Mouse (Mus musculus) neural tube, embryonic 15.5 days (tissue): ENCODE measurements around the gene Vps26a. TPM values are rescaled to one million over a fixed set of nuclear protein-coding genes. Genes with fewer than 3 reads are reported as not detected.
A peak's percentile ranks its signal among the peaks of the same experiment; 100 is the strongest.

Experiments used
- ATAC-seq: fragments of 200-750 bp; cut with Nextera tagmentation; 2 replicates; pipeline ENCODE4 v1.8.0; 2017; ENCODE audit warnings: mild to moderate bottlenecking, moderate TSS enrichment, moderate library complexity; ENCODE audit not compliant: low FRiP score
- H3K27ac ChIP-seq: fragments of 300-500 bp; sonication (generic); replicated peaks from 2 replicates; pipeline ENCODE4 v1.5.1; 2015; ENCODE audit warnings: mild to moderate bottlenecking, inconsistent platforms
- H3K27me3 ChIP-seq: fragments of 300-500 bp; sonication (generic); replicated peaks from 2 replicates; pipeline ENCODE4 v1.6.1; 2015; ENCODE audit warnings: inconsistent platforms
- H3K36me3 ChIP-seq: fragments of 300-500 bp; sonication (generic); 2 replicates; pipeline ENCODE4 v1.6.1; 2015; ENCODE audit warnings: inconsistent platforms
- H3K4me1 ChIP-seq: fragments of 300-500 bp; sonication (generic); 2 replicates; pipeline ENCODE4 v1.6.1; 2015; ENCODE audit warnings: inconsistent platforms
- H3K4me2 ChIP-seq: fragments of 300-500 bp; sonication (generic); 2 replicates; pipeline ENCODE4 v1.6.1; 2015; ENCODE audit warnings: inconsistent platforms, mild to moderate bottlenecking, moderate library complexity
- H3K4me3 ChIP-seq: fragments of 300-500 bp; sonication (generic); replicated peaks from 2 replicates; pipeline ENCODE4 v1.5.1; 2015; ENCODE audit warnings: mild to moderate bottlenecking, inconsistent platforms
- H3K9ac ChIP-seq: fragments of 300-500 bp; sonication (generic); replicated peaks from 2 replicates; pipeline ENCODE4 v1.6.1; 2015; ENCODE audit warnings: mild to moderate bottlenecking, inconsistent platforms
- H3K9me3 ChIP-seq: fragments of 300-500 bp; sonication (generic); replicated peaks from 2 replicates; pipeline ENCODE4 v1.6.1; 2016; ENCODE audit warnings: inconsistent platforms
- WGBS: fragments of 180-500 bp; shearing (Covaris S2); methylation state at CpG from one replicate; pipeline ENCODE4 v1.1.7; 2015; ENCODE audit warnings: mixed read lengths; 5-methylcytosine and 5-hydroxymethylcytosine counted together
- polyA plus RNA-seq: library from polyadenylated mRNA; unstranded; fragments of >200 nt; fragmentation: Nextera tagmentation; extraction: Ambion mirVana; gene quantifications from 2 replicates; pipeline ENCODE4 v1.2.1, GENCODE M21; 2015

Gene Vps26a
- 56.4 and 62.4 TPM in 2 replicates for polyA plus RNA-seq

GRCm38 (mm10) chr10:62486618-62487415 lies at the start of gene Vps26a:
TSS of gene Vps26a (minus strand) at chr10:62486805.
- Histone ChIP-seq H3K4me2 (peak within 1 kb of the TSS; percentile 80), H3K4me3 (peak within 1 kb of the TSS; percentile 78), H3K27me3 (no peaks in the 10 kb centered on the region), H3K27ac (peak within 1 kb of the TSS; percentile 84), H3K4me1 (peaks cover 27% of the 10 kb centered on the region), H3K9me3 (no peaks in the 10 kb centered on the region), H3K36me3 (no peaks in the 10 kb centered on the region), H3K9ac (peak within 1 kb of the TSS; percentile 77)
- ATAC-seq, result peak; percentile 90
- under 1% methylated on average over 59 of the region's 59 CpGs for WGBS

GRCm38 (mm10) chr10:62534509-62534908 lies 47.9 kb upstream of the Vps26a start:
- no peak overlapping the region for H3K4me2 ChIP-seq
- no peaks in the 10 kb centered on the region for H3K27me3 ChIP-seq
- 83% methylated on average over 7 of the region's 7 CpGs for WGBS
- no peak overlapping the region for H3K4me3 ChIP-seq
- no peak overlapping the region for H3K9ac ChIP-seq
- ATAC-seq, result no peak
- H3K36me3 ChIP-seq, result no peaks in the 10 kb centered on the region
- H3K27ac ChIP-seq, result no peak overlapping the region
- no peaks in the 10 kb centered on the region for H3K9me3 ChIP-seq
- H3K4me1 ChIP-seq, result no peaks in the 10 kb centered on the region

DNA sequence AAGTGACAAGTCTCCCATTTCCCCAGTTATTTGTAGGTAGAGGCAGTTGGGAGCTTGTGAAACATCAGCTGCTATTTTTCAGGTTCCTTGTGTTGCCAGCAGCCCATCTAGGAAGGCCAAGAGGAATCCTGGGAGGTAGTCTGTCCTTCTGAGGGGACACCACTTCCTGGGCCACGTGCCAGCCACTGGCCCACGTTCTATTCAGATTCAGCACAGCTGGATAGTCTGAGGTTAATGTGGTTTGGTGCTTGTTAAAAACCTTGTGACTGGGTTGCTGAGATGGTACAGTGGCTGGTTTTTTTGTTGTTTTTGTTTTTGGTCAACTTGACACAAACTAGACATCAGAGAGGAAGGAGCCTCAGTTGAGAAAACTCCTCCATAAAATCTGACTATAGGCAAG lies 46.2 kb upstream of the Vps26a start:
- ATAC-seq, result no peak
- WGBS, result 51% methylated on average over 2 of the region's 2 CpGs
- H3K4me1 ChIP-seq, result no peaks in the 10 kb centered on the region
- no peaks in the 10 kb centered on the region for H3K9me3 ChIP-seq
- H3K9ac ChIP-seq, result no peak overlapping the region
- no peaks in the 10 kb centered on the region for H3K27me3 ChIP-seq
- no peak overlapping the region for H3K4me2 ChIP-seq
- H3K36me3 ChIP-seq, result no peaks in the 10 kb centered on the region
- H3K27ac ChIP-seq, result no peak overlapping the region
- H3K4me3 ChIP-seq, result no peak overlapping the region

GRCm38 (mm10) chr10:62530183-62530582 lies 43.6 kb upstream of the Vps26a start:
- no peak overlapping the region for H3K4me2 ChIP-seq
- H3K27me3 ChIP-seq, result no peaks in the 10 kb centered on the region
- no peak overlapping the region for H3K9ac ChIP-seq
- no peaks in the 10 kb centered on the region for H3K9me3 ChIP-seq
- no peaks in the 10 kb centered on the region for H3K36me3 ChIP-seq
- H3K27ac ChIP-seq, result no peak overlapping the region
- 84% methylated on average over 9 of the region's 9 CpGs for WGBS
- no peak overlapping the region for H3K4me3 ChIP-seq
- H3K4me1 ChIP-seq, result no peaks in the 10 kb centered on the region
- no peak for ATAC-seq

- Histone ChIP-seq H3K4me2 (no peak within 1 kb of the TSS), H3K36me3 (no peaks in the 10 kb centered on the region), H3K27ac (no peak within 1 kb of the TSS), H3K27me3 (no peaks in the 10 kb centered on the region), H3K9me3 (no peaks in the 10 kb centered on the region), H3K4me1 (no peaks in the 10 kb centered on the region), H3K9ac (no peak within 1 kb of the TSS), H3K4me3 (no peak within 1 kb of the TSS)
- WGBS, result 88% methylated on average over 14 of the region's 14 CpGs
- no peak for ATAC-seq
Measured at GRCm38 (mm10) chr10:62527351-62527750, 40.7 kb upstream of the Vps26a start, which contains the start of gene Srgn. TSS of gene Srgn (minus strand) at chr10:62527451.

DNA sequence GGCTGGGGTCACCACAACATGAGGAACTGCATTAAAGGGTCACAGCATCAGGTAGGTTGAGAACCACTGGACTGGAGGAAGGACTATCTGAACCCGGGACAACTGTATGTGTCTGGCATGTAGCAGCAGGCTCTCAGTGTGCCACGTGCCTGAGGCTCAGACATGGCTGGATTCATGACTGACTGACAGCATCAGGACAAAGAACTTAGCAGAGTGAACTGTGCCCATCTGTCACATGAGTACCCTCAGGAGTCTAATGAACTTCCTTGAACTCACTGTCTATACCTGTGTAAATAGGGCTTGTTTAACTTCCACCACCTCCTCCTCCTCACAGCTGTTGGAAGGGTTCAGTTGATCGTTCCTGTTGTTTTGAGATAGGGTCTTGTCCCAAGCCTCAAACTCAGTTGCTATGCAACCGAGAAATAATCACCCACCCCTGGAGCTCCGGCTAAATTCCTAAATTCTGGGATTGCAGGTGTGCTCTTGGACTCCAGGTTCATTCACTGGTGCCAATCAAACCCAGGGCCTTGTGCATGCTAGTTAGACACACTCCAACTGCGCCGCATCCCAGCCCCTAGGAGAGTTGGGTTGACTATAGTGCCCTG lies 35.8 kb upstream of the Vps26a start:
- H3K27ac ChIP-seq, result no peak overlapping the region
- H3K36me3 ChIP-seq, result no peaks in the 10 kb centered on the region
- WGBS, result 78% methylated on average over 7 of the region's 7 CpGs
- H3K27me3 ChIP-seq, result no peaks in the 10 kb centered on the region
- H3K4me1 ChIP-seq, result no peaks in the 10 kb centered on the region
- H3K9ac ChIP-seq, result no peak overlapping the region
- H3K9me3 ChIP-seq, result no peaks in the 10 kb centered on the region
- no peak for ATAC-seq
- no peak overlapping the region for H3K4me2 ChIP-seq
- H3K4me3 ChIP-seq, result no peak overlapping the region

- Histone ChIP-seq H3K27ac (no peak overlapping the region), H3K4me3 (no peak overlapping the region), H3K9ac (no peak overlapping the region), H3K4me1 (no peaks in the 10 kb centered on the region), H3K27me3 (no peaks in the 10 kb centered on the region), H3K9me3 (no peaks in the 10 kb centered on the region), H3K4me2 (no peak overlapping the region), H3K36me3 (no peaks in the 10 kb centered on the region)
- no peak for ATAC-seq
- 81% methylated on average over 4 of the region's 4 CpGs for WGBS
Measured at GRCm38 (mm10) chr10:62521763-62522162, 35.2 kb upstream of the Vps26a start.

DNA sequence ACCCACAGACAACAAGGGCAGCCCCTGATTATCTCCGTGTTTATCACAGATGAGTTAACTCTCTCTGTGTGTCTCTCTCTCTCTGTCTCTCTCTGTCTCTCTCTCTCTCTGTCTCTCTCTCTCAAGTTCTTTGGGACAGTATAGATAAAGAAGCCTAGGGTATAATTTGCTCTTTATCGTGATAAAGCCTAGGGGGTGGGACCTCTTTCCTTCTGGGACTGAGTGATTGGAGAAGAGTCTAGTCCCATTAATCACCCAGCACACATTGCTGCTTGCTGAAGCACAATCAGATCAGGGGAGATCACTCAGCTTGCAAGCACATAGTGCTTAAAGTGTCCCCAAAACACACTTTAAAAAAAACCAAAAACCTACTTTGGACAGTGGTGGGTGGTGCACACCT lies 34.3 kb upstream of the Vps26a start:
- no peak overlapping the region for H3K27ac ChIP-seq
- no peaks in the 10 kb centered on the region for H3K27me3 ChIP-seq
- no peak overlapping the region for H3K9ac ChIP-seq
- no peaks in the 10 kb centered on the region for H3K36me3 ChIP-seq
- H3K9me3 ChIP-seq, result no peaks in the 10 kb centered on the region
- no peak overlapping the region for H3K4me3 ChIP-seq
- WGBS, result 66% methylated on average over 2 of the region's 2 CpGs
- H3K4me1 ChIP-seq, result no peaks in the 10 kb centered on the region
- H3K4me2 ChIP-seq, result no peak overlapping the region
- ATAC-seq, result no peak

DNA sequence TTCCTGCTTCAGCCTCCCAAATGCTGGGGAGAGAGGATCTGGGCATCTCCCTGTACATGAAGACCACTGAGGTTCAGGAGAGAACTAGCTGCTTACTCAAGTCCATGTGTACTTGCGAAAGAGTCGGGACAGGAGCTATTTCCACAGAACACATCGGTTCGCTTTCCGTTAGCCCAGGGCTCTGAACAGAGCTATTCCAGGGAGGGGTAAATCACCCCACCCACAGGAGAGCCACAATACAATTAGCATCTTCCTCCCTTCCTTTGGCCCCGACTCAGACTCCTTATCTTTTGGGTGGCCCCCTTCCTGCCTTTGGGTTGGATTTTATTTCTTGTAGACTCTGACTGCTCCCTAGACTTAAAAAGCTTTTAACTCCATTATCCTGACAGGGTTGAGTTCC lies 30.9 kb upstream of the Vps26a start:
- H3K4me2 ChIP-seq, result no peak overlapping the region
- 94% methylated on average over 6 of the region's 6 CpGs for WGBS
- ATAC-seq, result no peak

DNA sequence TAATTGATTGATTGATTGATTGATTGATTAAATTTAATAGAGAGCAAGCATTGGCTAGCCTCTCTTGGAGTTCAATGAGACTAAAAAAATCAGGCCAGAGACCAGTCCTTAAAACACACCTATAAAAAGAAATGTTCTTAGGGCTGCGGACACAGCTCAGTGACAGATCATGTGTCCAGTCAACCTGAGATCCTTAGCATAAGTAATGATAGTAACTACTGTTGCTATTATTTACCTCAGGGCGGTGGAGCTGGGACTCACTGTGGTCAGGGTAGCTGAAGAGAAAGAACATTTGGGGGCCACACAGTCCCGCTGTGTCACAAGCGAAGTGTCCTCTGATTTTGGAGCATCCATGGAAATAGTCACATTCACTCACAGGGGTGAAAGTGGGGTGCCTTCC lies 26.2 kb upstream of the Vps26a start:
- H3K9ac ChIP-seq, result no peak overlapping the region
- peaks cover 5% of the 10 kb centered on the region; the same call in 1 of the 2 replicates for H3K4me1 ChIP-seq
- peaks cover 9% of the 10 kb centered on the region; the same call in 1 of the 2 replicates for H3K27me3 ChIP-seq
- no peaks in the 10 kb centered on the region for H3K36me3 ChIP-seq
- H3K4me2 ChIP-seq, result no peak overlapping the region
- no peak overlapping the region for H3K27ac ChIP-seq
- whole genome bisulfite sequencing, result 93% methylated on average over 4 of the region's 4 CpGs
- no peak for ATAC-seq
- H3K4me3 ChIP-seq, result no peak overlapping the region
- H3K9me3 ChIP-seq, result no peaks in the 10 kb centered on the region

More for the DNA sequence above, 30.9 kb upstream of the Vps26a start:
- no peaks in the 10 kb centered on the region for H3K4me1 ChIP-seq
- H3K4me3 ChIP-seq, result no peak overlapping the region
- no peaks in the 10 kb centered on the region for H3K36me3 ChIP-seq
- no peak overlapping the region for H3K27ac ChIP-seq
- H3K9ac ChIP-seq, result no peak overlapping the region
- H3K9me3 ChIP-seq, result no peaks in the 10 kb centered on the region
- no peaks in the 10 kb centered on the region for H3K27me3 ChIP-seq

GRCm38 (mm10) chr10:62511528-62511927 lies 24.9 kb upstream of the Vps26a start:
- H3K4me3 ChIP-seq, result no peak overlapping the region
- 61% methylated on average over 6 of the region's 6 CpGs for WGBS
- peaks cover 5% of the 10 kb centered on the region; the same call in 1 of the 2 replicates for H3K4me1 ChIP-seq
- no peaks in the 10 kb centered on the region for H3K9me3 ChIP-seq
- H3K27me3 ChIP-seq, result peaks cover 12% of the 10 kb centered on the region
- no peak overlapping the region for H3K27ac ChIP-seq
- no peak overlapping the region for H3K4me2 ChIP-seq
- no peaks in the 10 kb centered on the region for H3K36me3 ChIP-seq
- H3K9ac ChIP-seq, result no peak overlapping the region
- no peak for ATAC-seq

DNA sequence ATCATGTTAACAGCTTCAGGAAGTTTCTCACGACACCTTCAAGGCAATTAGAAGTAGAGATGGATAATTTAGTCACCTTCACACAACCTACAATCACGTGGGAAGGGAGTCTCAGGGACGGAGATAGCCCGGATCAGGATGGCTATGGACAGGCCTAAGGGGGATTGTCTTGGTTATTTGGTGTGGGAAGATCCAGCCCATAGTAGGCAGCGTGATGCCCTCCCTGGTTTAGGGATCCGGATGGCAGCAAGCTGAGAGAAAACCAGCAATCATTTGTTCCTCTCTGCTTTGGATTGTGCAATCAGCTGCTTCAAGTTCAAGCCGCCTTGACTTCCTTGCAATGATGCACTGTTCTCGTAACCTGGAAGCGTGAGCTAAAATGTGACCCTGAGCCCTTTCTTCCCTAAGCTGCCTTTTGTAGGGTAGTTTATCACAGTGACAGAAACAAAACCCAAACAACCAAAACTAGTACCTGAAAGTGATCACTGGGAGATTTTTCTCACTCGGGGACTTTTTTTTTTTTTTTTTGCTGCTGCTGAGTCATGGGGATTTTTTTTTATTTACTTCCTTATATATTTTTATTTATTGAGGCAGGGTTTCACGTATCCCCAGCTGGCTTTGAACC lies 22.5 kb upstream of the Vps26a start:
- no peak overlapping the region for H3K9ac ChIP-seq
- WGBS, result 70% methylated on average over 11 of the region's 11 CpGs
- H3K27me3 ChIP-seq, result peaks cover 15% of the 10 kb centered on the region
- peaks cover 5% of the 10 kb centered on the region; the same call in 1 of the 2 replicates for H3K4me1 ChIP-seq
- H3K4me2 ChIP-seq, result no peak overlapping the region
- no peak for ATAC-seq
- no peak overlapping the region for H3K27ac ChIP-seq
- H3K4me3 ChIP-seq, result no peak overlapping the region
- no peaks in the 10 kb centered on the region for H3K36me3 ChIP-seq
- no peaks in the 10 kb centered on the region for H3K9me3 ChIP-seq
